Mouse (Mus musculus): ENCODE measurements around the gene Vmn1r218. TPM values are rescaled to one million over a fixed set of nuclear protein-coding genes. Genes with fewer than 3 reads are reported as not detected.

Vmn1r218 gene
- total RNA-seq (2023; ENCODE audit: inconsistent age), result not detected in 4 replicates

GRCm38 (mm10) chr13:23133099-23133498 lies at the start of gene Vmn1r218:
TSS of gene Vmn1r218 (plus strand) at chr13:23133155.

GRCm38 (mm10) chr13:23118126-23118525 lies 14.8 kb upstream of the Vmn1r218 start, which contains the start of gene Vmn1r217:
TSS of gene Vmn1r217 (minus strand) at chr13:23118226.

GRCm38 (mm10) chr13:23159012-23159411 lies 26.1 kb downstream of the Vmn1r218 start, which contains the start of gene Vmn1r219:
TSS of gene Vmn1r219 (plus strand) at chr13:23159312.

GRCm38 (mm10) chr13:23187875-23188274 lies 54.9 kb downstream of the Vmn1r218 start, which contains the start of gene Vmn1r220:
TSS of gene Vmn1r220 (minus strand) at chr13:23187975.

Other genes with a start within 250 kb of the Vmn1r218 start
- not detected in 4 replicates for gene Vmn1r212, start 248.9 kb upstream of the Vmn1r218 start, total RNA-seq (2023; ENCODE audit: inconsistent age)
- gene Vmn1r213, start 125.5 kb upstream of the Vmn1r218 start, total RNA-seq (2023; ENCODE audit: inconsistent age), result not detected in 4 replicates
- not detected in 4 replicates for gene Vmn1r214, start 102.7 kb upstream of the Vmn1r218 start, total RNA-seq (2023; ENCODE audit: inconsistent age)
- gene Vmn1r215, start 65.1 kb upstream of the Vmn1r218 start, total RNA-seq (2023; ENCODE audit: inconsistent age), result not detected in 4 replicates
- gene Vmn1r217, start 14.9 kb upstream of the Vmn1r218 start, total RNA-seq (2023; ENCODE audit: inconsistent age), result not detected in 4 replicates
- gene Vmn1r219, start 26.2 kb downstream of the Vmn1r218 start, total RNA-seq (2023; ENCODE audit: inconsistent age), result not detected in 4 replicates
- not detected in 4 replicates for gene Vmn1r220, start 54.8 kb downstream of the Vmn1r218 start, total RNA-seq (2023; ENCODE audit: inconsistent age)
- not detected in 4 replicates for gene Vmn1r221, start 81.0 kb downstream of the Vmn1r218 start, total RNA-seq (2023; ENCODE audit: inconsistent age)
- gene Vmn1r222, start 102.8 kb downstream of the Vmn1r218 start, total RNA-seq (2023; ENCODE audit: inconsistent age), result not detected in 4 replicates
- gene Vmn1r223, start 114.0 kb downstream of the Vmn1r218 start, total RNA-seq (2023; ENCODE audit: inconsistent age), result not detected in 4 replicates
- 16.9 to 17.9 TPM (median 17.5 TPM) in 4 replicates for gene Zfp322a, start 236.1 kb downstream of the Vmn1r218 start, total RNA-seq (2023; ENCODE audit: inconsistent age)